ENCODE assay signal across 8 mouse cellular contexts in genomic region chr4:46553864-46554263, GRCm38 (mm10). TPM values are rescaled to one million over a fixed set of nuclear protein-coding genes. Genes with fewer than 3 reads are reported as not detected.
DNase-seq lines count a peak whose midpoint lies in the region; ATAC-seq lines count a peak whose summit lies in the region.

No protein-coding gene starts in this region.

- H3K36me3 ChIP-seq in heart, embryonic 12.5 days, result no peaks in the 10 kb centered on the region
- H3K36me3 ChIP-seq in hindbrain, embryonic 16.5 days (ENCODE audit: control insufficient read depth, insufficient read depth, low read length), result no peaks in the 10 kb centered on the region
- H3K36me3 ChIP-seq in forebrain, embryonic 15.5 days, result no peaks in the 10 kb centered on the region

- no peak for DNase-seq in heart, postnatal 36 days
- DNase-seq in cerebellum, adult 11-12 months, result peak; percentile 96
- peak; percentile 73 for DNase-seq in kidney, adult 9 months
- peak; percentile 83 for DNase-seq in lung, postnatal 4 days
- DNase-seq in thymus, postnatal 25 days, result no peak

- H3K4me2 ChIP-seq in heart, embryonic 12.5 days, result no peak overlapping the region
- no peak overlapping the region for H3K4me2 ChIP-seq in hindbrain, embryonic 16.5 days (ENCODE audit: low read length)
- H3K4me2 ChIP-seq in forebrain, embryonic 15.5 days (replicated peaks), result no peak overlapping the region

- no peak for ATAC-seq in heart, embryonic 12.5 days (ENCODE audit: insufficient number of reproducible peaks, low FRiP score)
- no peak for ATAC-seq in hindbrain, embryonic 16.5 days
- ATAC-seq in forebrain, embryonic 15.5 days (replicated peaks), result no peak

- 44% methylated on average over 1 of the region's 1 CpGs for WGBS in heart, embryonic 12.5 days
- 50% methylated on average over 1 of the region's 1 CpGs for WGBS in hindbrain, embryonic 16.5 days
- WGBS in forebrain, embryonic 15.5 days, result 54% methylated on average over 1 of the region's 1 CpGs

- H3K9me3 ChIP-seq in heart, embryonic 12.5 days (replicated peaks), result no peaks in the 10 kb centered on the region; the same call in 1 of the 2 replicates
- H3K9me3 ChIP-seq in hindbrain, embryonic 16.5 days (ENCODE audit: control insufficient read depth, low read length), result no peaks in the 10 kb centered on the region
- no peaks in the 10 kb centered on the region for H3K9me3 ChIP-seq in forebrain, embryonic 15.5 days

- H3K4me1 ChIP-seq in heart, embryonic 12.5 days (replicated peaks), result peaks cover 6% of the 10 kb centered on the region; the same call in 1 of the 2 replicates
- no peaks in the 10 kb centered on the region for H3K4me1 ChIP-seq in hindbrain, embryonic 16.5 days (ENCODE audit: control insufficient read depth, insufficient read depth, low read depth, low read length)
- no peaks in the 10 kb centered on the region for H3K4me1 ChIP-seq in forebrain, embryonic 15.5 days

- H3K9ac ChIP-seq in heart, embryonic 12.5 days, result no peak overlapping the region
- no peak overlapping the region for H3K9ac ChIP-seq in hindbrain, embryonic 16.5 days (ENCODE audit: low read depth, low read length)
- H3K9ac ChIP-seq in forebrain, embryonic 15.5 days (replicated peaks), result no peak overlapping the region

- intact Hi-C loops in heart, postnatal 36 days (cut with DNase I), result no loop called here

- no peak overlapping the region for H3K4me3 ChIP-seq in heart, embryonic 12.5 days
- no peak overlapping the region for H3K4me3 ChIP-seq in hindbrain, embryonic 16.5 days (ENCODE audit: low read length)
- no peak overlapping the region for H3K4me3 ChIP-seq in forebrain, embryonic 15.5 days

- H3K27ac ChIP-seq in heart, embryonic 12.5 days (ENCODE audit: poor library complexity, severe bottlenecking), result peak overlapping the region; percentile 23; the same call in 1 of the 2 replicates
- no peak overlapping the region for H3K27ac ChIP-seq in hindbrain, embryonic 16.5 days (ENCODE audit: low read depth, low read length)
- no peak overlapping the region for H3K27ac ChIP-seq in forebrain, embryonic 15.5 days (replicated peaks)

- peaks cover 14% of the 10 kb centered on the region; the same call in 1 of the 2 replicates for H3K27me3 ChIP-seq in heart, embryonic 12.5 days (replicated peaks)
- no peaks in the 10 kb centered on the region for H3K27me3 ChIP-seq in hindbrain, embryonic 16.5 days (replicated peaks; ENCODE audit: control insufficient read depth, insufficient read depth, low read length)
- H3K27me3 ChIP-seq in forebrain, embryonic 15.5 days, result no peaks in the 10 kb centered on the region

RNA-seq across cellular contexts. Expression of gene Trim14, which starts 17.9 kb away (rescaled TPM):
- 0.78 and 1.5 TPM in 2 replicates for polyA plus RNA-seq in heart, embryonic 12.5 days (2016; fragmentation: Nextera tagmentation; extraction: Ambion mirVana)
- total RNA-seq in heart, postnatal 36 days (2021), result 1 to 10 TPM; 3.1 to 4.1 TPM
- 0.85 and 1.2 TPM in 2 replicates for polyA plus RNA-seq in hindbrain, embryonic 16.5 days (2015; fragmentation: Nextera tagmentation; extraction: Ambion mirVana)
- polyA plus RNA-seq in forebrain, embryonic 15.5 days (2015; fragmentation: Nextera tagmentation; extraction: Ambion mirVana), result 0.48 and 1.2 TPM in 2 replicates

RNA-seq across cellular contexts. Expression of gene Coro2a, which starts 48.1 kb away (rescaled TPM):
- polyA plus RNA-seq in heart, embryonic 12.5 days (2016; fragmentation: Nextera tagmentation; extraction: Ambion mirVana), result 0.15 and 0.34 TPM in 2 replicates
- under 1 TPM; 0.28 to 0.46 TPM for total RNA-seq in heart, postnatal 36 days (2021)
- polyA plus RNA-seq in hindbrain, embryonic 16.5 days (2015; fragmentation: Nextera tagmentation; extraction: Ambion mirVana), result 7.9 and 10.2 TPM in 2 replicates
- 4.4 and 4.6 TPM in 2 replicates for polyA plus RNA-seq in forebrain, embryonic 15.5 days (2015; fragmentation: Nextera tagmentation; extraction: Ambion mirVana)

Comparison
In these comparisons a context has a peak if more than half of its experiments do, and no peak if none do; other contexts are left out.
1. DNase-seq: peak in cerebellum, adult 11-12 months (single experiment), kidney, adult 9 months (single experiment) and lung, postnatal 4 days (2 of 2); none in heart, postnatal 36 days (0 of 2) and thymus, postnatal 25 days (single experiment).